Mouse (Mus musculus): ENCODE results near the gene Dst.

Dst gene

GRCm38 (mm10) chr1:33932196-33932595, 24.2 kb downstream of the Dst start:
- no peak for DNase-seq

GRCm38 (mm10) chr1:33932845-33933499, 24.9 kb downstream of the Dst start:
- DNase-seq = no peak

- DNase-seq = no peak
Measured at GRCm38 (mm10) chr1:33935946-33936345, 27.9 kb downstream of the Dst start.

- no peak for DNase-seq
Measured at GRCm38 (mm10) chr1:33939828-33940227, 31.8 kb downstream of the Dst start.

GRCm38 (mm10) chr1:33940364-33940928, 32.4 kb downstream of the Dst start:
- DNase-seq = no peak

DNA sequence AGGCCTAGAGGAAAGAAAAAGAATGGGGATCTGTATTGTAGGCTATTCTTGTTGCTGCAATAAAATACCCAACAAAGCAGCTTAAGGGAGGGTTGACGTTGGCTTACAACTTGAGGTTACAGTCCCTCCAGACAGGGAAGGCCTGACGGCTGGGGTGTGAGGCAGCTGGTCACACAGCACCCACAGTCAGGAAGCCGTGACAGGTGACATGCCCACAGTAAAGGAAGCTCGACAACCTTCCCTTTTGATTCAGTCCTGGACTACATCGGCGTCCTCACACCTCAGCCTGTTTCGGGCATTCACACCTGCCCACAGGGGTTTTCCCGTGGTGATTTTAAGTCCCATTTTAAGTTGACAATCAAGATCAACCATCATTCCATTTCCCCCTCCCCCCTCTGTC, 34.6 kb downstream of the Dst start:
- no peak for DNase-seq

DNA sequence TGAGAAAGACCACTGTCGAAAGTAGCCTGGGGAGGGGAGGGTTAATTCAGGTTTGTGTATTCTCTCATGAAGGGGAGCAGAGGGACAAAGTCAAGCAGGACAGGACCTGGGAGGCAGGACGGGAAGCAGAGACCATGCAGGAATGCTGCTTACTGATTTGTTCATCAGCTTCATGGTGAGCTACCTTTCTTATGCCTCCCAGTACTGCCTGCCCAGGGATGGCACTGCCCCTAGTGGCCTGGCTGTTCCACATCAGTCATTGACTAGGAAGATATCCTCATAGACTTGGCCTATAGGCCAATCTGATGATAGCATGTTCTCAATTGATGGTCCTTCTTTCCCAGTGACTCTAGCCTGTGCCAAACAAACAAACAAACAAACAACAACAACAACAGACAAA, 35.9 kb downstream of the Dst start:
- DNase-seq = no peak

DNA sequence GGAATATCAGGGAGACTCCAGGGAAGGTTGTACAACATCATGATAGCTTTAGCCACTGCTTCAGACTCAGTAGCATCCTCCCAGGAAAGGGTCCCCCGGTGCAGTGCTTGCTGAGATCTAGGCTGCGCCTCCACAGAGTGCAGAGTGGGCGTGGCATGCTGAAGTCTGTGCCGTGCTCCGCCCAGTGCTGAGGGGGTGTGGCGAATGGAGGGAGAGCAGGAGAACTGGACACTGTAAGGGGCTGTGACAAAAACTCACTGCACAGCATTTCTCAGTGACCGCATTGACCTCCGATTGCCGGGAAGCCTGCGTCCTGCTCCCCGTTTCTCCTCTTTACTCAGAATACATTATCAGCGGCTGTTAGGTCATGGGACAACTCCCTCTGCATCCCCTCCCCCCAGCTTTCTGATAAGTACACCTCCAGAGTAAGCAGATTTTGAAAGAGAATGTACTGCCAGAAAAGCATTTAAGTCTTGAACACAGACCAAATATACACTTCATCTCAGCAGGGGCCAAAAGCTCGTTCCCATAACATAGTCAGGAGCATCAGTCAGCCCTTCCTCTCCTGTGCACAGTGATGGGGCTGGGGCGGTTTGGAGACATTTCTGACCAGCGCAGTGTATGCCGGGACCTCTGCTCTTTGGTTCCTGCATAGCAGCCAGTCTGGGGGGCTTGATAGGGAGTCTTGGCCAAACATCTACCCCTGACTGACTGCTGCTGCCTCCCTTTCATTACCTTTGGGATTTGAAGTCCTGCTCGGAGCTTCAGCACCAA, 37.1 kb downstream of the Dst start:
- no peak for DNase-seq

GRCm38 (mm10) chr1:33945756-33946155, 37.7 kb downstream of the Dst start:
- DNase-seq = no peak

DNA sequence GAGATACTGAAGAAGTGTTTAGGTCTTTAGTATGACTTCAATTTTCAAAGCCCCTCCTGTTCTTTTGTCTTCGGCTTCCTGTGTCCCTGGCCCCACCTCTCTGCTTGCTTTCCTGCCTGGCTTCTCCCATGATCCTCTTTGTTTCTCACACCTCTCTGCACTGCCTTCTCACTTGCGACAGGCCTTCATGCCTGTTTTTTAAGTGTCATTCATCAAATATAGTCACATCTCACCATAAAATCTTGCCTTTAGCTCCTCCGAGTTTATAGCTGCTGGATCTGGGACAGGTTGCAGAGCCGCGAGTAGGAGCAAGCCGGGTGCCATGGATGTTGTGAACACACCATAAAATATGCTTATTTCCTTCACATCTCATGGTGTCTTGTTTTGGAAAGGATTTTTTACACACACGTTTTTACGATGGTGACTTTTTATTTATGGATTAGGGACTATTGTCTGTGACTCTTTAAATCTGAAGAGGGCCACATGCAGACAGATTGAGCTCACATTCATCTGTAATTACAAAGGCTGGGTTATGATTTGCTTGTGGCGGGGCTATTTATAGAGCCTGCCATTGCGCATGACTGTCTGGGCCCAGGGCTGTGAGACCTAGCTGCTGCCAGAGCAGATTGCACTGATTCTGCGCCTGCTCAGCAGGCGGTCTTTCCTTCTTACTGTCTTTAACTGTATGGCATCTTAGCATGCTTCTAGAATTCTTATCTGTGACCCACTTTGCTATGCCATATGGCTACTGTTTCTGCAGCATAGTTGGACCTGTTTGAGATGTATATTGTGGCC, 38.8 kb downstream of the Dst start:
- peak; percentile 84 for DNase-seq

DNA sequence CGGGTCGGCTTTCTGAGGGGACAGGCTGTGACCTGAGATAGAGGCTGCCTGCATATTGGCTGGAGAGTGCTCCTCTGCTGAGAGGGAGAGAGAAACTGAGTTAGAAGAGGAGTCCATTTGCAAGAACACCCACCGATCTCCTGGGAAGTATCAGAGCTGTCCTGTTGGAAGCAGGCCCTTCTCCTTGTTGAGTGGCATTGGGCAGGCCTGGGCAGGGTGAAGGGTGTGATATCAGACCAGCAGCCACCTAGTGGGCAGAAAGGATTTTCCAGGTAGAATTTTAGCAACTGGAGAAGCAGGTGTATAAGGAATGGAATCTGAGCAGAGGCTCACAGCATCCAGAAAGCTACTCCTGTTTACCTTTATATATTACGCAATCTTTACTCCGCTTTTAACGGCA, 39.8 kb downstream of the Dst start:
- peak; percentile 47 for DNase-seq

DNA sequence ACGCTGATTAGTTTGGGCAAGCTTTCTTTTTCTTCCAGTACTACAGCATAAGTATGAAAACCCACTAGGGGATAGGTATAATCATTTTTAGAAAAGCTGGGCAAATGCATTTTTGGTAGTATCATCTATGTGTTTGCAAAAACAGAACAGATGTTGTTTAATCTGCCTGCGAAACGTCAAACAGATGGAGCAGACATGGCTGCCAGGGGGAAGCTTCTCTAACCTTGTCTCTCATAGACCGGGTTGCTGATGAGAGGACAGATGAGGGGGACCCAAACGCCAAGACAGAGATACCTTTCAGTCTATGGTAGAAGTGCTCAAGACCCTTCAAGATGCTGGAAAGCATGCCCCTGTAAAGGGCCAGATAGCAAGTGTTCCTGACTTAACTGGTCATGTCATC, 40.5 kb downstream of the Dst start:
- DNase-seq = no peak

DNA sequence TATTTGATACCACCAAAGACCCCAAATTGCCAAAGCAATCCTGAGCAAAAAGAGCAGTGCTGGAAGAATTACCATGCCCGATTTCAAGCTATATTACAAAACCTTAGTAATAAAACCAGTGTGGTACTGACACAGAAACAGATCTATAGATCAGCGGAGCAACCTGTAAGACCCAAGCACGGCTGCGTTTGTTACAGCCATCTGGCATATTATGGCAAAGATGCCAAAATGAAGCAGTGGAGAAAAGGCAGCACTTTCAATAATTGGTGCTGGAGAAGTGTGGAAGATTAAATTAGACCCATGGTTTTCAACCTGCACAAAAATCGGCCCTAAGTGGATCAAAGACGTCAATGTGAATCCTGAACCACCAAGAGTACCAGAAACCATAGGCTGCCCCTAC, 47.6 kb downstream of the Dst start:
- no peak for DNase-seq

GRCm38 (mm10) chr1:33960439-33960838, 52.4 kb downstream of the Dst start:
- DNase-seq = no peak

GRCm38 (mm10) chr1:33964643-33965042, 56.6 kb downstream of the Dst start:
- DNase-seq = peak; percentile 58

GRCm38 (mm10) chr1:33965824-33966223, 57.8 kb downstream of the Dst start:
- no peak for DNase-seq

DNA sequence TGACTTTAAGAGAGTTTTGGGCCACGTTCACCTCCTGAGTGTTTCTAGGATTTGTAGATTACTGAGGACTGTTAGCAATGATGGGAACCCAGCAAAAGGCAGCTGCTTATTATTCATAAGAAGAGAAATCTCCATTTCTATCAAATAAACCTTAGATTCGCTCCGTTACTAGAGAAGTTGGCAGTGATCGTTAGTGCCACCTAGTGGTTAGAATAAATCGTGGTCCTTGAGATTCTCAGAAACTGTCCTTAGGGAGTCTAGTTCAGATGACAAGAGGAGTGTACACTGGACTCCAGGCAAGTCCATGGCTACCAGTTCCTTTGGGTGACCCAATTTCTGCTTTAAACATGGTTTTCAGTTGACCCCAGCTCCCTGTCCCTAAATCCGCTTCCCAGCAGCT, 58.3 kb downstream of the Dst start:
- no peak for DNase-seq

DNA sequence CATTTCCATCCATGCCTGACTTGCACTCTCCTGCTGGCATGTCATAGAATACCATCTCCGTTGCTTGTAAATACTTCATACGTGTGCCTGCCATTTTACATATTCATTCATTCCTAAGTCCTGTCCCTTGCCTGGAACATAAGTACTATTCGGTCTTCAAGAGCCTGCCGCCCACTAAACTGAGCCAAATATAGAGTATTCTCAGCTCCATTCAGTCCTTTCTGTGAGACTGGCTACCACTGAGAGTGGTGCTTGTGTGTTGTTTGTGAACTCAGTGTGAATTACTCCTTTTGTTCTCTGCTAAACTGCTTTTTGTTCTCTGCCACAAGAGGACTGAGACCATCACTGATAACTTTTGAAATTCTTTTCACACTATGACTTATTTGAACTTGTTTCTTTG, 59.2 kb downstream of the Dst start:
- DNase-seq = no peak

DNA sequence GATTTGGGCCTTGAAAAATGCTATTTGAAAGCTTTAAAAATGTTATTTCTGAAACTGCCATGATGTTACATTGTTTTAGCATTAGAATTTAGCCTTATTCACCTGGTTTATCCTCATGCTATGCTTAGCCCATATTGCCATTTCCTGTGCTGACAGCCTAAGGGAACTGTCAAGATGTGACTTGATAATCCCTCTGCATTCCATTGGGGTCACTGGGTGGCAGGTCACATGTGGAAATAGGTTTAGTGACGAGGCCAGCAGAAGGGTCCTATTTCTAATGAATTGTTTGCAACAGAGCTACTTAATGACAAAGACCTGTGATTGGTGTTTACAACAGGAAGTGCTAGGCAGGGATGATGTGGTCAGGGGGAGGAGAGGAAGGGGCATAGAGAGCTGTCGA, 61.9 kb downstream of the Dst start:
- DNase-seq = no peak

DNA sequence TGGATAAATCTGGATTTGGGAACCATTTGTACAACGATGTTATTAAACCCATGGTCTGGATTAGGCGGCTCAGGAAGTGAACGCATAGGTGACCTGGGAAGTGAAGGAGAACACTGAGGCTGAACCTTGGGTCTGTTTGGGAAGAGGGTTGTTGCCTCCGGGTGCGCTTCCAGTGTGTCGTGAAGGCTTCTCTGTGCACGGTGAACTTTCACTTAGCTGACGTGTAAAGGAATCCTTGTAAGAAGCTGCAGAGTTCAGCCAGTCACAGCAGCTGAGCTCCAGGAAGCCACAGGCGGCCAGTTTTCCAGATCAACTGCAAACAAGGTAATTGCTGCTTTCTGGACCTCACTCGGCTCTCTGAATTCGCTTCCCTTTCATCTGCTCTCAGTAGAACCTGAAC, 66.4 kb downstream of the Dst start:
- DNase-seq = no peak

DNA sequence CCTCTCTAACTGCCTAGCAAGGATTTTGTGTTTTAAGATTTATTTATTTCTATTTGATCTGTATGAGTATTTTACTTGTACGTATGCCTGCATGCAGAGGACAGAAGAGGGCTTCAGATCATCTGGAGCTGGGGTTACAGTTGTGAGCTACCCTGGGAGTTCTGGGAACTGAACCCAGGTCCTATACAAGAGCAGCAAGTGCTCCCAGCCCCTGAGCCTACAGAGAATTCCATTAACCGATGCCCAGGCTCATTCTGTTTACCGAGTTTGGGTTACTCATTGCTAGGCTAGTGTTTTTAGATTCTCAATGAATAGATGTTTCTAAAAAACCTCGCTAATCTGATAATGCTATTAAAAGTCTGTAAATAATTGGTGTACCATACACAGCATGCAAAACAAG, 67.3 kb downstream of the Dst start:
- no peak for DNase-seq

DNA sequence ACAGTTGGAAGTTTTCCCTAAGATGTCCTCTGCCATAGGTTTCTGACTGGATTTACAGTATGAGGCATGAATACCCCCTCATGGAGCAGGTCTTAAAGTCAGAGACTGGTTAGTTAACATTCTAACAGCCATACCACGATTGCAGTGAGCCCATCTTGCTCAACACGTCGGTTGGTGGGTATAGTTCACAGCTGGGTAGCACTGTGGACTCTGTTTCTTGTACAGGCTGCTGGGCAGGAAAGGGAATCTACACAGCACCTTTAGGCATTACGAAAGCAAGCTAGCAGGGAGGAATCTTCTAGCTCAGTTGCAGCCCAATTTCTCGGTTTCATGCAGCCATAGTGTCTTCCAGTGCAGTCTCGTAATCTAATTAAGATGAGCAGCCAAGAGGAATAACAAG, 69.8 kb downstream of the Dst start:
- no peak for DNase-seq

GRCm38 (mm10) chr1:33980420-33980819, 72.4 kb downstream of the Dst start:
- no peak for DNase-seq

DNA sequence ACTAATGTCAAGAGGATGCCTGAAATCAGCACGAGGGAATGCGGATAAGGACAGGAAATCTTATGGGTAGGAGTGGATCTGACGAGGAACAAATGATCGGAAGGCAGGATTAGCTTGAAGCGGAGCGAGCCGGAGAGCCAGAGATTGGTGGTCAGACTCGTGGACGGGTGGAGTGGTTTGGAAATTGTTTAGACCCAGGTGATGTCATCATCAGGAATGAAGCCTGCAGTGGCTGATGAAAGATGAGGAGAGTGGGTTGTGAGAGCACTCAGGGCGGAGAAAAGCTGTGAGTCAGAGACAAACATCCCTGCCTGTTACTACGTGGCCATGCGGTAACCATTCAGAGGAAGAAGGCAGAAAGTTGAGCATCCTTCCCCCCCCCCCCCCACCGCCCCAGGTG, 81.6 kb downstream of the Dst start:
- DNase-seq = no peak

Measured in cerebellum, adult 11 months (tissue).